Comparison of ENCODE assay signal across 16 mouse cellular contexts in genomic region chr1:35715931-35716330, GRCm38 (mm10).
DNase-seq lines count a peak whose midpoint lies in the region; ATAC-seq and TF ChIP-seq lines count a peak whose summit lies in the region.
"Had no signal": no experiment of that assay in that cellular context is flagged by ENCODE, and none has a peak within 500 bp of the region (broad histone marks: within the 10 kb centered on the region; RNA-seq: fewer than 3 reads in every experiment).

No protein-coding gene starts in this region.

- no peak overlapping the region for H3K27ac ChIP-seq in hindbrain, postnatal 0 days
- no peak overlapping the region for H3K27ac ChIP-seq in hindbrain, embryonic 13.5 days
- no peak overlapping the region for H3K27ac ChIP-seq in testis, adult 2 months (ENCODE audit: control insufficient read depth, insufficient read depth, low read depth, low read length)
- no peak overlapping the region for H3K27ac ChIP-seq in MEL (ENCODE audit: control insufficient read depth, low read depth, low read length)
- no peak overlapping the region for H3K27ac ChIP-seq in small intestine, adult 2 months (ENCODE audit: insufficient read depth, low read depth, low read length)
- H3K27ac ChIP-seq: embryonic facial prominence, embryonic 10.5 days; forebrain, embryonic 10.5 days; lung, embryonic 15.5 days; midbrain, embryonic 13.5 days had no signal

- H3K79me2 ChIP-seq in MEL (ENCODE audit: control insufficient read depth, insufficient read depth, low read length, poor library complexity) = no peaks in the 10 kb centered on the region

- ATAC-seq in hindbrain, postnatal 0 days = no peak
- ATAC-seq in hindbrain, embryonic 13.5 days (ENCODE audit: low FRiP score) = no peak
- ATAC-seq: hindbrain, embryonic 16.5 days; midbrain, embryonic 13.5 days had no signal

- no peak overlapping the region for H3K4me2 ChIP-seq in hindbrain, postnatal 0 days (ENCODE audit: low read depth, low read length)
- H3K4me2 ChIP-seq in hindbrain, embryonic 13.5 days = no peak overlapping the region
- H3K4me2 ChIP-seq: lung, embryonic 15.5 days; midbrain, embryonic 13.5 days had no signal

- H3K4me1 ChIP-seq in hindbrain, postnatal 0 days (ENCODE audit: insufficient read depth, low read length) = no peaks in the 10 kb centered on the region
- H3K4me1 ChIP-seq in hindbrain, embryonic 13.5 days (replicated peaks) = no peaks in the 10 kb centered on the region
- no peaks in the 10 kb centered on the region for H3K4me1 ChIP-seq in testis, adult 2 months (ENCODE audit: control insufficient read depth, insufficient read depth, low read length)
- no peaks in the 10 kb centered on the region for H3K4me1 ChIP-seq in MEL (ENCODE audit: control insufficient read depth in 1 of 2, insufficient read depth in 2 of 2, low read length in 2 of 2)
- no peaks in the 10 kb centered on the region for H3K4me1 ChIP-seq in small intestine, adult 2 months (ENCODE audit: control insufficient read depth, insufficient read depth, insufficient read length, low read length)
- H3K4me1 ChIP-seq: embryonic facial prominence, embryonic 10.5 days; forebrain, embryonic 10.5 days; lung, embryonic 15.5 days; midbrain, embryonic 13.5 days had no signal

- H3K9ac ChIP-seq in hindbrain, postnatal 0 days (replicated peaks; ENCODE audit: low read length) = no peak overlapping the region
- H3K9ac ChIP-seq in hindbrain, embryonic 13.5 days = no peak overlapping the region
- H3K9ac ChIP-seq in MEL (ENCODE audit: control insufficient read depth, low read depth, low read length, poor library complexity, severe bottlenecking) = no peak overlapping the region
- H3K9ac ChIP-seq: lung, embryonic 15.5 days; midbrain, embryonic 13.5 days had no signal

- peak; percentile 32; the same call in 1 of the 2 replicates for TF ChIP-seq CTCF in hindbrain, postnatal 0 days (IDR thresholded peaks at IDR 0.05; ENCODE audit: low read depth)
- TF ChIP-seq CTCF in testis, adult 2 months (IDR thresholded peaks at IDR 0.05; ENCODE audit: control insufficient read depth, insufficient read depth, insufficient replicate concordance, low read depth, low read length) = peak; percentile 55; the same call in 1 of the 2 replicates
- peak; percentile 4 to 45 (median 36); a peak in 4 of 6 replicates for TF ChIP-seq CTCF in MEL (IDR thresholded peaks at IDR 0.05 in 2 of 3, conservative IDR thresholded peaks at IDR 0.05 in 1 of 3; ENCODE audit: control insufficient read depth in 1 of 3, insufficient read depth in 1 of 3, low read depth in 2 of 3, low read length in 3 of 3, poor library complexity in 1 of 3, severe bottlenecking in 1 of 3)
- TF ChIP-seq CTCF in small intestine, adult 2 months (IDR thresholded peaks at IDR 0.05; ENCODE audit: extremely low read depth, insufficient read length, insufficient replicate concordance, low read depth, low read length) = peak; percentile 26; the same call in 1 of the 2 replicates

- 66% methylated on average over 6 of the region's 6 CpGs for WGBS in hindbrain, postnatal 0 days
- 62% methylated on average over 6 of the region's 6 CpGs for WGBS in hindbrain, embryonic 13.5 days
- 62% methylated on average over 6 of the region's 6 CpGs for WGBS in small intestine, adult 2 months

- H3K36me3 ChIP-seq in hindbrain, postnatal 0 days (ENCODE audit: insufficient read depth, low read length) = no peaks in the 10 kb centered on the region
- H3K36me3 ChIP-seq in hindbrain, embryonic 13.5 days = no peaks in the 10 kb centered on the region
- H3K36me3 ChIP-seq in testis, adult 2 months (ENCODE audit: control insufficient read depth, insufficient read depth, low read length) = no peaks in the 10 kb centered on the region
- no peaks in the 10 kb centered on the region for H3K36me3 ChIP-seq in MEL (ENCODE audit: control insufficient read depth in 1 of 2, insufficient read depth in 2 of 2, low read length in 2 of 2)
- no peaks in the 10 kb centered on the region for H3K36me3 ChIP-seq in small intestine, adult 2 months (ENCODE audit: control insufficient read depth, insufficient read depth, low read length)
- H3K36me3 ChIP-seq: embryonic facial prominence, embryonic 10.5 days; forebrain, embryonic 10.5 days; lung, embryonic 15.5 days; midbrain, embryonic 13.5 days had no signal

- TF ChIP-seq RAD21 in MEL (IDR thresholded peaks at IDR 0.05; ENCODE audit: low read depth, low read length) = no peak

- TF ChIP-seq EP300 in MEL (IDR thresholded peaks at IDR 0.05; ENCODE audit: low read depth in 1 of 2, low read length in 2 of 2) = no peak

- H3K9me3 ChIP-seq in hindbrain, postnatal 0 days (ENCODE audit: low read length) = no peaks in the 10 kb centered on the region
- H3K9me3 ChIP-seq in hindbrain, embryonic 13.5 days = no peaks in the 10 kb centered on the region
- H3K9me3 ChIP-seq in MEL (replicated peaks; ENCODE audit: insufficient read depth, low read length) = no peaks in the 10 kb centered on the region
- H3K9me3 ChIP-seq: embryonic facial prominence, embryonic 10.5 days; forebrain, embryonic 10.5 days; lung, embryonic 15.5 days; midbrain, embryonic 13.5 days had no signal

- DNase-seq in hindbrain, postnatal 0 days (ENCODE audit: low spot score) = no peak
- no peak for DNase-seq in testis, postnatal 14 days (ENCODE audit: low spot score)
- DNase-seq in MEL (ENCODE audit: low read depth, low spot score) = peak; percentile 14
- no peak for DNase-seq in frontal cortex, postnatal 14 days (ENCODE audit: low spot score in 2 of 2)
- DNase-seq in adrenal gland, adult 8-10 months = no peak
- DNase-seq: adrenal gland, postnatal 14 days; cerebellum, adult 11-12 months; kidney, postnatal 36 days had no signal

- H3K27me3 ChIP-seq in hindbrain, postnatal 0 days (ENCODE audit: insufficient read depth, low read length) = no peaks in the 10 kb centered on the region
- no peaks in the 10 kb centered on the region for H3K27me3 ChIP-seq in hindbrain, embryonic 13.5 days
- H3K27me3 ChIP-seq in testis, adult 2 months (ENCODE audit: control insufficient read depth, insufficient read depth, low read length) = no peaks in the 10 kb centered on the region
- 0 out of 4 replicates have a peak, but pooled peaks cover 0 to 1% of the 10 kb centered on the region in 2 experiments for H3K27me3 ChIP-seq in MEL (ENCODE audit: control insufficient read depth in 1 of 2, insufficient read depth in 2 of 2, low read length in 2 of 2)
- H3K27me3 ChIP-seq in small intestine, adult 2 months (ENCODE audit: control insufficient read depth, insufficient read depth, low read length) = no peaks in the 10 kb centered on the region
- H3K27me3 ChIP-seq: lung, embryonic 15.5 days; midbrain, embryonic 13.5 days had no signal

- no peak for TF ChIP-seq POLR2A in testis, adult 2 months (IDR thresholded peaks at IDR 0.05; ENCODE audit: control insufficient read depth, low read depth, low read length)
- TF ChIP-seq POLR2A in MEL (IDR thresholded peaks at IDR 0.05; ENCODE audit: control insufficient read depth in 1 of 2, insufficient read depth in 1 of 2, low read depth in 1 of 2, low read length in 2 of 2, poor library complexity in 1 of 2) = no peak
- TF ChIP-seq POLR2A in small intestine, adult 2 months (IDR thresholded peaks at IDR 0.05; ENCODE audit: low read depth, low read length) = no peak

- no peak overlapping the region for H3K4me3 ChIP-seq in hindbrain, postnatal 0 days (ENCODE audit: low read length)
- no peak overlapping the region for H3K4me3 ChIP-seq in hindbrain, embryonic 13.5 days
- H3K4me3 ChIP-seq in testis, adult 2 months (ENCODE audit: control insufficient read depth, low read depth, low read length) = no peak overlapping the region
- no peak overlapping the region for H3K4me3 ChIP-seq in MEL (ENCODE audit: control insufficient read depth in 1 of 2, insufficient read depth in 1 of 2, low read depth in 2 of 2, low read length in 2 of 2)
- no peak overlapping the region for H3K4me3 ChIP-seq in small intestine, adult 2 months (ENCODE audit: low read depth, low read length)
- H3K4me3 ChIP-seq: embryonic facial prominence, embryonic 10.5 days; forebrain, embryonic 10.5 days; lung, embryonic 15.5 days; midbrain, embryonic 13.5 days had no signal

TF ChIP-seq in MEL, 35 proteins besides CTCF, POLR2A, EP300 and RAD21:
- TF ChIP-seq JUND (IDR thresholded peaks at IDR 0.05; ENCODE audit: low read depth, low read length) (no peak), SMC3 (IDR thresholded peaks at IDR 0.05; ENCODE audit: low read depth, low read length) (0 out of 2 replicates have a peak, but pooled peaks have one; percentile 30), ZMIZ1 (IDR thresholded peaks at IDR 0.05; ENCODE audit: low read depth, low read length) (no peak), USF2 (IDR thresholded peaks at IDR 0.05; ENCODE audit: borderline replicate concordance in 1 of 2, insufficient read depth in 1 of 2, low read depth in 1 of 2, low read length in 2 of 2) (no peak), CHD1 (IDR thresholded peaks at IDR 0.05; ENCODE audit: low read depth, low read length) (no peak), NRF1 (IDR thresholded peaks at IDR 0.05; ENCODE audit: insufficient read depth, low read depth, low read length, poor library complexity, severe bottlenecking) (no peak)
